Mouse (Mus musculus) small intestine, adult 2 months (tissue): ENCODE data around the gene Clic3.

ENCODE experiments used
- CTCF ChIP-seq: fragments of 200-500 bp; IDR thresholded peaks from 2 replicates; pipeline ENCODE4 v1.5.1; 2012; ENCODE audit warnings: low read depth, mild to moderate bottlenecking, control low read depth, inconsistent platforms, low read length, moderate library complexity, mixed read lengths; ENCODE audit not compliant: insufficient replicate concordance, insufficient read length; ENCODE audit errors: extremely low read depth
- POLR2A ChIP-seq: fragments of 200-500 bp; IDR thresholded peaks from 2 replicates; pipeline ENCODE4 v1.6.1; 2012; ENCODE audit warnings: low read depth, mild to moderate bottlenecking, control low read depth, inconsistent platforms, low read length, moderate library complexity

GRCm38 (mm10) chr2:25468962-25469915 is 12.6 kb downstream of the Clic3 start:
- TF ChIP-seq CTCF (no peak), POLR2A (no peak)
